Mouse (Mus musculus): ENCODE results near the gene Slc40a1. TPM values are rescaled to one million over a fixed set of nuclear protein-coding genes. Genes with fewer than 3 reads are reported as not detected.

The Slc40a1 gene
- total RNA-seq (2021), result 10 to 100 TPM; 12.9 to 15.5 TPM

DNA sequence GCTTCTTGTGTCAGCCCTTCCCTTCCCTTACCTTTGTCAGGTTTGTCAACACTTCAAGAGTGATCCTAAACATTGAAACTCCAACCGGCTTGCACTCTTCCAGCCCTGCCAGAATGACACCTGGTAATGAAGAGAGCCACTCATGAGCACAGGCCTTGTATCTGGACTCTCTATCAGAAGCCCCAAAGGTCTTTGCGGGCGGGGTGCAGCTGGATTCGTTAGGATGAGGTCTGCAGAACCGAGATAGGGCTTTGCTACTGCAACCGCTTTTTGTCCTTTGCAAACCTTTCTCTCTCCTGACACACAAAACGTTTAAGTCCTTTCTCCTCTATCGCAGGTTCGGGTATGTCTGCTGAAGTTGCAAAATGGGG, at the start of gene Slc40a1:
Slc40a1 (minus strand) TSS at position 131 of the 371 bp plus-strand sequence.
- intact Hi-C loops (cut with DNase I), result loop anchor here (5.0 kb wide), 1 partner anchor 99 kb away; no protein-coding TSS in a partner anchor
- DNase-seq (ENCODE audit: low spot score in 2 of 2), result no peak

DNA sequence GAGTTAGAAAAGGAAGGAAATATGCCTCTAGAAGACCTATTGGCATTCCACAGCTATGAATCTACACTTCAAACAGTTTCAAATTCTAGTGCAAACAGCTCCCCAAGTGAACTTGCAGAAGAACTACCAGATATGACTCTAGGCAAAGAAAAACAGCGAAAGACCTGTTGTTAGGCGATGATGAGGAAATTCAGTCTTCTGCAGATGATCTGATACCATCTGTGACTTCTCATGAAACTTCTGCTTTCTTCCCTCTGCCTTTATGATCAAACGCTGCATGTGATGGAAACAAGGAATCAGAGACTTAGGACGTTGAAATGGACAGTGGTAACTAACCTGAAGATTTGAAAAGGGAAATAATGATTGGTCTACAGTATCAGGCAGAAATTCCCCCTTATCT, 45.0 kb upstream of the Slc40a1 start:
- intact Hi-C loops (cut with DNase I), result no loop called here
- DNase-seq (ENCODE audit: low spot score in 2 of 2), result no peak

DNA sequence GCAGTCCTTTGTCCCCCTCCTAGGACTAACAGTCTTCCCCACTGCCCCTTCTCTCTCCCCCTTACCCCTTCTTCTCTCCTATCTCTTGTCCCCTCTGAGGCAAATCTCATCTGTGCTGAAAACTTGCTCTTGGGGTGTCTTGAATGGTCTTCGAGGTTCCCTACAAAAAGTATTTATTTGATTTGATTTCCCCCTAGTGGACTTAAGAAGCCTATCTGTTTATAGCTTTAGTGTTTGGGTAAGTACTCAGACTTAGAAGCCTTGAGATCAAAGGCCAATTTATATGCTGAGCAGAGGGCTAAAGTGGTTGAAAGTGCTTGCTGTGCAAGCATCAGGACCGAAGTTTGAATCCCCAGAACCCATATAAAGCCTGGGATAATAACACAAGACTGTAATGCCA, 22.7 kb upstream of the Slc40a1 start:
- intact Hi-C loops (cut with DNase I), result no loop called here
- no peak for DNase-seq (ENCODE audit: low spot score in 2 of 2)

DNA sequence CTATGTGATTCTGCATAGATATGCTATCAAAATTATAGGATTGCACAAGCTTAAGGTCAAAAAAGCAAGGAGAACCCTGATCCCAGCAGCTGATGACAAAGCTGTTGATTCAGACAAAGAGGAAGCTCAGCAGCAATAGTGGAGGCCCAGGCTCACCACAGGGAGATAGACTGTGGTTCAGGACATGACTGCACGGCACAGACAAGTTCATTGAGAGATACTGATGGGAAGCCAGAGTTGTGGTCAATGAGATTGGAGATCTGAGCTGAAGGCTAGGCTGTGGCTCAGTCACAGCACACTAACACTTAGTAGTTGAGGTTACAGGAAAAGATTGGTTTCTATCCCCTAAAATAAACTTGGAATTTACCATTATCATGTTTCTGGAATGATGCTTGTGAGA, 21.5 kb upstream of the Slc40a1 start:
- intact Hi-C loops (cut with DNase I), result no loop called here
- no peak for DNase-seq (ENCODE audit: low spot score in 2 of 2)

GRCm38 (mm10) chr1:45931127-45931526, 4.8 kb upstream of the Slc40a1 start:
- no peak for DNase-seq (ENCODE audit: low spot score in 2 of 2)
- intact Hi-C loops (cut with DNase I), result no loop called here

DNA sequence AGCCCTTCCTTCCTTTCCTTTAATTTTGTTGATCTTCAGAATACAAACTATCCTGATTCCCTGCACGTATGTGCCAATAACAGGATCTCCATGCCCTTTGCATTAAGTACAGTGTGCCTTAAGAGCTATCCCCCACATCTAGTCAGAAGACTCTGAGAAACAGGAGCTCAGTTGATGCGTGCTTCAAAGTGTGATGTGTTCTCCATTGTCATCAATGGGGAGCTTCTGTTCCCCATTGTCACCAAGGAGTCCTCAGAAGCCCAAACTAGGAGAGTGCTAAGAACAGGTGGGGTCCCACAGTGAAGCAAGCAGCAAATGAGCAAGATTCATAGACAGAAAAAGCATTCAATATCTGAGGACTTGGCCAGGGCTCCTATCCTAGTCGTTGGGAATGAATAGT, 588 bp upstream of the Slc40a1 start:
- intact Hi-C loops (cut with DNase I), result loop anchor here (5.0 kb wide), 1 partner anchor 100 kb away; no protein-coding TSS in a partner anchor
- no peak for DNase-seq (ENCODE audit: low spot score in 2 of 2)

DNA sequence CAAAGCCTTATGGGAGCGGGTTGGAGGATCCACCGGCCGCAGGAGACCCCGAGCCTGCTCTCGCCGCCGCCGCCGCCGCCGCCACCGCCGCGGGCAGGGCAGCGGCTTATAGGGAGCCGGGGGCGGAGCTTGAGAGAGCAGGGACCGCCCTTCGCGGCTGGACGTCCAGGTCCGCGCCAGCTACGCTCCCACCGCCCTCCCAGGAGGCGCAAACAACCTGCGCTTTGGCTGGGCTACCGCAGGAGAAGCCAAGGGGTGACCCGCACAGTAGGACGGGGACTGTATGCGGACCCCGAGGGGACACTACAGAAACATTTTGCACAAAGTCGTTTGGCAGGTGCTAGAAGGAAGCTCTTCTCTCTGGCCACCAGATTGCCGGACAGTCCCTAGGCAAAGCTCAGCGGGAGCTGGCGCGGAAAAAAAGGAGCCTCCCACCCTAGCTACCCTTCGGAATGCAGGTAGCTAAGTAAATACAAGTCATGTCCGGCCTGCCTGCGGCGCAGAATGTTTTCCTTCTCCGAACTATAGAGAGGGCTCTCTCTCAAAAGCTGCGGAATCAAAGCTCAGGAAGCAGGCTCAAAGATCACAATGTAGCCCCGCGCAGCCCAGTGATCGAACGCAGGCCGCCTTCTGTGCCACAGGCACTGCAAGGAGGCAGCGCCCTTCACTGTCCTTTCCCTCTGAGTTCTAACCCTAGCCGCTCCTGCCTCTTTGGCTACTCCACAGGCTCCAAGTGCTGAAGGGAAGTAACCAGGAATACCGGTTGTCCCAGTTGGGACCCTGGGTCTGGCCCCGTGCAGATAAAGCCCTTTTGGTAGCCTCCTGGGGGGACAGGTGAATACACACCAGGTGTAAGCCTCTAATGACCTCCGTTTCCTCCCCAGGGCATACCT, 577 bp downstream of the Slc40a1 start:
- peak; percentile 60 to 76 for DNase-seq (ENCODE audit: low spot score in 2 of 2)
- intact Hi-C loops (cut with DNase I), result loop anchor here (5.0 kb wide), 1 partner anchor 98 kb away; no protein-coding TSS in a partner anchor

DNA sequence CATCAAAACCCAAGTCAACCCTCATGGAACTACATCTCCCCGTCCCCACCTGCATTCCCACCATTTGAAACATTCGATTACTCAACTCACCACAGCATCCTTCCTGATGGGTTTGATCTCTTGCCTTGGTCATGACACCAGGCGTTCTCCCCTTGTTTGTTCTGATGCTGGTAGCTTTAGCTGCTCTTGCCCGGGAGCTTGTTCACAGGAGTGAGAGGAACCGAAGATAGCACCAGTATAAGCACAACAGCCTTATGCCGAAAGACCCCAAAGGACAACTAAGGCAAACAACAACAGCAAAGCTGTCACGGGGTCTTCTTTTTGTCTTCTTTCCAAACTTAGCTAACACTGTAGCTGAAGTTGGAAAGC, 1.2 kb downstream of the Slc40a1 start:
- no peak for DNase-seq (ENCODE audit: low spot score in 2 of 2)
- intact Hi-C loops (cut with DNase I), result loop anchor here (5.0 kb wide), 1 partner anchor 98 kb away; no protein-coding TSS in a partner anchor

DNA sequence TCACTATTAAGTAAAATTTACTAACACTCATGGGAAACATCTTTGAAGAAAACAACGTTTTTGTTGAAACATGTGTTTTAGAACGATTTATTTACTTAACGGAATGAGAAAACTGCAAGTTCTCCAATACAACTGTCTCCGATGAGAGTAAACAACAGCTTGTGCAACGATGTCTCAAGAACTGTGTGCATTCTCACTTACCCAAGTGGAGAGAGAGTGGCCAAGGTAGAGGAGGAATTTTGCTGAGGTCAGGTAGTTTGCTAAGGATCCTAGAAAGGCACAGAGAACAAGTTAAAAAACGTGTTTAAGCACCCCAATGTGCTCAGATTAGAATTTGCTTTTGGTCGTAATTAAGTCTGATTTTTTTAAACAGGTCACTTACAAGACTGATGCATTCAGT, 1.8 kb downstream of the Slc40a1 start:
- intact Hi-C loops (cut with DNase I), result no loop called here
- no peak for DNase-seq (ENCODE audit: low spot score in 2 of 2)

- intact Hi-C loops (cut with DNase I), result no loop called here
Measured at GRCm38 (mm10) chr1:45923306-45923705, 3.0 kb downstream of the Slc40a1 start.

GRCm38 (mm10) chr1:45920703-45921102, 5.6 kb downstream of the Slc40a1 start:
- DNase-seq (ENCODE audit: low spot score in 2 of 2), result no peak
- intact Hi-C loops (cut with DNase I), result no loop called here

More at GRCm38 (mm10) chr1:45923306-45923705, 3.0 kb downstream of the Slc40a1 start:
- DNase-seq (ENCODE audit: low spot score in 2 of 2), result no peak

DNA sequence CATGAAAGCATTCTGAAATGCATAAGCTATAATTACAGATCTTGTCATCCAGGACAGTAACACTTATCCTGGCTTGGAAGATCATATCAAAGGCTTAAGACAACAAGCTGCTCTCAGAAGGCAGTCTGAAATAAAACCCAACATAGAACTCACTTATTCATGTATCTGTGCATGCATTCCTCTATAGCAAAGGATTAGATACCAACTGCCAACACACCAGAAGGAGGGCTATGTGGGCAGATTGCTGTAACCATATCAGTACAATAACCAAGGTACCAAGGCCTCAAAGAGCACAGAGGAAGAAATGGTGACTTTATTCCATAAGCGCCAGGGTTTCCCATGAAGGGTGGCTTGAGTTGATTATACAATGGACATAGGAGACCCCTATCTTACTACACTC, 6.6 kb downstream of the Slc40a1 start:
- intact Hi-C loops (cut with DNase I), result no loop called here
- DNase-seq (ENCODE audit: low spot score in 2 of 2), result peak in 1 of 2 experiments; percentile 14

DNA sequence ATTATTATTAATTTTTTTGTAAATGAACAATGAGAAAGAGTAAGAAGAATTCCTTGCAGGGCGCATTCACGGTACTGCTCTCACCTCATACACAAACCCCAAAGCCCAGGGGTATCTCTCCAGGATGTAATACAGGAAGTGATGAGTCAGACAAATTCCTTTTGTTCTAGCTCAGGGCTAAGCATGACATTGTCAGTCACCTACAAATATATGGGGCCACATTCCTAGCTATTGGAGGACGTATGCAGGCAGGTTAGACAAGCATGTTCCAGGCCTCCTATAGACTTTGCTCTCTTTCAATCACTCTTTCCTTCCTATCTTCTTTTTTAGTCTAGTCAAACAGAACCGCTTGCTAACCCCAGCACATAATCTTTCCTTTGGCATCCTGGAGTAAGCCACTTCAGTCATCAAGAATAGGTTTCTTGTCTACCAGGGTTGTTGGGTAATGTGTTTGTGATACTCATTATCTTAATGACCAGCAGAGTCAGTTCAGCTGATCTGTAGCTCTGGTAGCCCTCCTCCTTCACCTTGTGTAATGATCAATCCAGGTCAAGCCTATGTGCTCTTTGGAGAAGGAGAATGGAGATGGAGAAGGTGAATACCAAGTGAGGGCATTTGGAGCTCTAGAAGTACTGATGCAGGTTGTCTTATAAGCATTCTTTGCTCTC, 9.1 kb downstream of the Slc40a1 start:
- intact Hi-C loops (cut with DNase I), result no loop called here
- no peak for DNase-seq (ENCODE audit: low spot score in 2 of 2)

DNA sequence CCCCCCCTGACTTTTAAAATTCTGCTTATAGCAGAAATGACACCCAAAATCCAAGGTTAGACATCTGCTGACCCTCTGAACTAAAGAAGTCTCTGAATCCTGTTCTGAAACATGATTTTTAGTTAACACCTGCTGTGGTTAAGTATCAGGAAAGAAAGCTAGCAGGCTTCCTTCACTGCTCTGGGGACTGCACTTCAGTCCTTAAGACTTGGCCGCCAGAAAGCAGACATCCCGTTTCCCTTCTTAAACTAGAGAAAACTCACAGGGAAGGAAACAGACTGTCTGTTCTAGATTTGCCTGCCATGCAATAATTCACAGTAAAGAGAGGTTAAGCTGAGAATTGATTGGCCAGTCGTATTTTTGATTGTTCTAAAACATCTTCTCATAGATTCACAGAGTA, 10.1 kb downstream of the Slc40a1 start:
- DNase-seq (ENCODE audit: low spot score in 2 of 2), result no peak
- intact Hi-C loops (cut with DNase I), result no loop called here

DNA sequence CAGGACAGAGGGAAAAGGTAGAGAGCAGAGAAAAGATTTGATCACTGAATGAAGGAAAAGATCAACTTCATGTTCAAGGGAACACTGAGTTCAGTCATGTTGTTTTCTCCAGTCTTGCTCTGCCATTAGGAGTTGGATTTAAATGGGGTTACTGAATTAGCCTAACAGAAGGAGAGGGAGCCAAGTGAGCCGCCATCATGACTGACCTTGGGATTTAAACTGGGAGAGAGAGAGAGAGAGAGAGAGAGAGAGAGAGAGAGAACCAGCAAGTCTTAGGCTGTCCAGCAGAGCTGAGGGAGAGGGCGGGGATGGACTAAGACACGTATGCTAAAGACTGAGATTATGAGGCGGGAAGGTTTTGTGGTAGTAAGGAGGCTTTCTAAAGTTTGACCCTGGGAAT, 12.1 kb downstream of the Slc40a1 start:
- DNase-seq (ENCODE audit: low spot score in 2 of 2), result no peak
- intact Hi-C loops (cut with DNase I), result no loop called here

DNA sequence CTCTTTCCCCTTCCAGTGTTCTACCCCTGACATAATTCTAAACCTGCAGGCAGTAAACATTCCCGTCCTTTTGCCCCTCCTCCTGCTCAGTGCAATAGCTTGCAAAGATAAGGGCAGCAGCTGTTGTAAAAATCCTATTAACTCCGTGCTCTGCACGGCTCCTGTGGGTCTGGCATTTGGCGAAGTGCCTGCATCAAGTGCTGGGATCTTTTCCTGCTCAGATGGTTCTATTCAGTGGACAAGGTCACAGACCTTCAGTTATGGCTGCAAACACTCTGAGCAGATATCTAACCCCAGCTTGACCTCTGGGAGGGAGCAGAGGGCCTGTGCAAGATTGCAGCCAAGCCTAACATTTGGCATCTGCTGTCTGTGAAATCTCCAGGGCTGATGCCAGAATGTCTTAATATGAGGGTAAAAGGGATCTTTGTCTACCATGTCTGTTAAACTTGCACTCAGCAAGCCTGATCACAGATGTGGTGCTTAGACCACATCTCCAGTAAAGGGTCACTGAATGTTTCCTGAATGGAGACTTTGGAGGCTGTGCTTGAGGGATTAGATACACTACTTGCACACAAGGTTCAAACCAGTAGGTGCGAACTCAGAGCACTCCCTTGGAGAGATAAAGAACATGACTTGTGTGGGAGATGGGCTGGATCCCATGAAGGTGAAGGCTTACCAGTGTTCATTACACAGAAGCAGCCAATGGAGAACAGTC, 21.1 kb downstream of the Slc40a1 start:
- no peak for DNase-seq (ENCODE audit: low spot score in 2 of 2)
- intact Hi-C loops (cut with DNase I), result no loop called here

DNA sequence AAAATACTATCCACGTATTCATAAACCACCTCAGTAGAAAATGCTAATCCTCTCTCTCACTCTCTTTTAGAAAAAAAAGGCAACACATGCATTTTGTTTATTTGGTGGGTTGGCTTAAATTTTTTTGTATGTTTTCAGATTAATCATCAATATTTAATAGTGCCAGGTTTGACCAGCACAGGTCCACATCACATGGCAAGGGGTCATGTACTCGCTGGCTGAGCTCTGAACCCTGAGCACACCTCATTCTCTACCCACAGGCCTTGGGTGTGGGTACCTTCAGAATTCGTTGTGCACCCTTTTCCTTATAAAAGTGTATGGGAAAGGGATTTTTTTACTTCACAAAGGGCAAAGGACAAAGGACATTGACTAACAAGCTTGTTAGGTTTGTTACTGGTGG, 22.2 kb downstream of the Slc40a1 start:
- DNase-seq (ENCODE audit: low spot score in 2 of 2), result no peak
- intact Hi-C loops (cut with DNase I), result no loop called here

DNA sequence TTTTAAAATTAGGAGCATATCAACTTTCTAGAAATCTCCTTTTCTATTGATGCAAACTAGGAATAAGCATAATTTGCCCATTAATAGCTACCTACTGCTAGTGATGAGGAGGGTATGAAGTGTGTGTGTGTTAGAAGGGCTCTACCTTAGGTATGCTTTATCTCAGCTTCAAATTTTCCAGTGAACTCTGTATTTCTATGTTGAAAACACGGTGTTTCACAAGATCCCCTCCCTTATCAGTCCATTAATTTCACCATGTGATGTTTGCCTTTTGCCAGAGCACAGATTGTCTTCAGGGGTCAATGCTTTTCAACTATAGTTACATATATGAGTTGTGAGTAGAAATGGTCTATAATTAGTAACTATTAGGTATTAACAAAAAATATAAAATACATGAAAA, 28.3 kb downstream of the Slc40a1 start:
- intact Hi-C loops (cut with DNase I), result no loop called here
- no peak for DNase-seq (ENCODE audit: low spot score in 2 of 2)

DNA sequence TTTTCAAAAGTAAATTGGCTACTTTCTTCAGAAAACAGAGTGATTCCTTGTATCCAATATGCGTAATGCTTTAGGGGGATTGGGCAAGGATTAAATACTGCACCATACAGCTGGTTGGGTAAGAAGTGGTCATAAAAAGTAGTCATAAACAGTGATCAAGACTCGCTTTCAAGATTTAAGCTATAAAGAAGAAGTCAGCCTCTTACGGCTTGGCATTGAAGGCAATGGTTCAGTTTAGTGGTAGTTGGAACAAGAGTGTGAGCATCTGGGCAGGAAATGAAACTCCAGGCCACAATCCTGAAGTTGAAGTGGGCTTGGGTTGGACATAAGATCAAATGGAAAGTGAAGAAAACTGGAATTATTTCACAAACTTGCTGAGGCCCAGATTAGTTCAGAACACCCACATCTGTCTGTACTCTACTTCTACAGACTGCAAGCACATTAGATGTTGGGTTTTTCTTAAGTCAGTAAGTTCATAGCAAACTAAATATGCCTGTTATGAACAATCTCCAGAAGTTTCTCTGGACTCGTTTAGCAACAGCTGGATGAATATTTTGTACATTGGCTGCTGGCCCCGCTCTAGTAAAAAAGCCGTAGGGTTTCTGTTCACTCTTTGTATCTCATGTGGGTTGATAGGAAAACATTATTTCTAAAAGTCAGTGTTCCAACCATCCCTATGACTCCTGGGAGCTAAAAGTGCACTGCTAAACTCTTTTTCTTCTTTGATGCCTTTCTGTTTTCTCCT, 32.0 kb downstream of the Slc40a1 start:
- no peak for DNase-seq (ENCODE audit: low spot score in 2 of 2)
- intact Hi-C loops (cut with DNase I), result no loop called here

- intact Hi-C loops (cut with DNase I), result no loop called here
- DNase-seq (ENCODE audit: low spot score in 2 of 2), result no peak
Measured at GRCm38 (mm10) chr1:45891986-45892385, 34.3 kb downstream of the Slc40a1 start.

Data from left cerebral cortex, postnatal 25 days (tissue).